Mouse (Mus musculus): ENCODE measurements around the gene Pnrc1. TPM values are rescaled to one million over a fixed set of nuclear protein-coding genes. Genes with fewer than 3 reads are reported as not detected.

Gene Pnrc1
- total and polyA plus RNA-seq, 2 experiments from 2014 or later = 61.8 to 90.0 TPM

DNA sequence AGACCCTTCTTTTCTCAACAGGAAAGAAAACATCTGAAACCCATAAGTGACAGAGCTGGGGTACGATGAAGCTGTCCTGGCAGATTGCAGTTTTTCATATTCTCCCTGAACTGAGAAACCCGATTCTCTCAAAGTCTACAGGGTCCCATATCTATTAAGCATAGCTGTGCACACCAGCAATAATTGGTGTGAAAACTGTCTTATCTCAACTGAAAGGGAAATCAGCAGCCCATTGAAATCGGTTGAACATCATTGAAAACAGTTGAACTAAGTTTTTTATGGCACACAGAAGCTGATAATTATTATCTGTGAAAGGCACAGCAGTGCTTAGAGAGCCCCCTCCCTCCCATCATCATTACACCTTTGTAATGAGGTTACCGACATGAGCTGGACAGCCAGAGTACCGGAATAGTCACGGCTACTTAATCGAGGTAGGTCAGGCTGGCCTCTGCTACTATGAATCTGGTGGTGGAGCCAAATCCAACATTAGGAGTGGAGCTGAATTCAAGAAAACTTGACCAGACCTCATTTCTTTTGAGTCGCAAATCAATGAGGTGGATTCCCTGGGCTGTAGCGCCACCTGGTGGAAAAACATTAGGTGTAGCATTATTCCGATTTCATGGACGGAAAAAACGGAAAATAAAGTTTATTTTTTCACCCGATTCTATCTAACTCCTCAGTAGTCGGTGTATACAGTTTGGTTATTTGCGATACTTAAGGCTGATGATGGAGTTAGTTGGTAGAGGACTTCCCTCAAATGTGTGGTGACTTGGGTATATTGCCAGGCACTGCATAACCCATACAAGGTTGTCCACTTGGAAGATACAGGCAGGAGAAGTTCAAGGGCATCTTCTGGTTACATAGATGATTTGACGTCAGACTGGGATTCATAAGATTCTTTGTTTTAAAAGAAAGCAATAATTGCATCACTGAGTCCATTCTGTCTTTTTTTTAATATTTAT lies 2.7 kb upstream of the Pnrc1 start:
- H3K4me2 ChIP-seq (ENCODE audit: low read depth, low read length) = peak overlapping the region; percentile 41
- no peak overlapping the region for H3K9ac ChIP-seq (replicated peaks; ENCODE audit: low read depth, low read length)
- WGBS = 15% methylated on average over 16 of the region's 16 CpGs
- H3K27me3 ChIP-seq (ENCODE audit: control insufficient read depth, insufficient read depth, low read length) = no peaks in the 10 kb centered on the region
- H3K27ac ChIP-seq (ENCODE audit: low read depth) = no peak overlapping the region
- no peaks in the 10 kb centered on the region for H3K4me1 ChIP-seq (ENCODE audit: control insufficient read depth, insufficient read depth)
- no peaks in the 10 kb centered on the region for H3K36me3 ChIP-seq (replicated peaks; ENCODE audit: control insufficient read depth, insufficient read depth, low read length)
- H3K9me3 ChIP-seq (replicated peaks; ENCODE audit: control insufficient read depth, low read length) = no peaks in the 10 kb centered on the region
- no peak for TF ChIP-seq EP300 (IDR thresholded peaks at IDR 0.05; ENCODE audit: low read depth)
- TF ChIP-seq CTCF (IDR thresholded peaks at IDR 0.05; ENCODE audit: low read depth) = peak; percentile 81
- H3K4me3 ChIP-seq (ENCODE audit: low read depth, low read length) = 0 out of 2 replicates have a peak overlapping the region, but pooled peaks have one; percentile 11
- DNase-seq (ENCODE audit: low spot score) (peak; percentile 60), ATAC-seq (ENCODE audit: insufficient read depth, low read depth) (no peak; the same call in 1 of the 2 replicates)

DNA sequence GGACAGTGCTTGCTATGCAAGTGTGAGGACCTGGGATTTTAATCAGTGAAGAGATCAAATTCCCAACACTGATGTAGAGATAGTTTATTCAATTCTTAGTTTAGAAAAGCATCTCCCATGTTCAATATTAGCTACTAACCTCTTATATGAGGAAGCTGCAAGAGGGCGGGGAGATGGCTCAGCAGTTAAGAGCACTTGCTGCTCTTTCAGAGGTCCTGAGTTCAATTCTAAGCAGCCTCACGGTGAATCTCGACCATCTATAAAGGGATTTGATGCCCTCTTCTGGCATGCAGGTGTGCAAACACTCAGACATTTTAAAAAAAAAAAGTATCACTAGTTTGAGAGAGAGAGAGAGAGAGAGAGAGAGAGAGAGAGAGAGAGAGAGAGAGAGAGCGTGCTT lies 915 bp upstream of the Pnrc1 start:
- TF ChIP-seq EP300 (IDR thresholded peaks at IDR 0.05; ENCODE audit: low read depth) = no peak
- peak; percentile 26 for TF ChIP-seq CTCF (IDR thresholded peaks at IDR 0.05; ENCODE audit: low read depth)
- no peaks in the 10 kb centered on the region for H3K4me1 ChIP-seq (ENCODE audit: control insufficient read depth, insufficient read depth)
- no peaks in the 10 kb centered on the region for H3K9me3 ChIP-seq (replicated peaks; ENCODE audit: control insufficient read depth, low read length)
- H3K36me3 ChIP-seq (replicated peaks; ENCODE audit: control insufficient read depth, insufficient read depth, low read length) = no peaks in the 10 kb centered on the region
- DNase-seq (ENCODE audit: low spot score) (no peak), ATAC-seq (ENCODE audit: insufficient read depth, low read depth) (no peak)
- no peak overlapping the region for H3K27ac ChIP-seq (ENCODE audit: low read depth)
- no peak overlapping the region for H3K9ac ChIP-seq (replicated peaks; ENCODE audit: low read depth, low read length)
- no peaks in the 10 kb centered on the region for H3K27me3 ChIP-seq (ENCODE audit: control insufficient read depth, insufficient read depth, low read length)
- H3K4me3 ChIP-seq (ENCODE audit: low read depth, low read length) = no peak overlapping the region
- 55% methylated on average over 4 of the region's 4 CpGs for WGBS
- no peak overlapping the region for H3K4me2 ChIP-seq (ENCODE audit: low read depth, low read length)

DNA sequence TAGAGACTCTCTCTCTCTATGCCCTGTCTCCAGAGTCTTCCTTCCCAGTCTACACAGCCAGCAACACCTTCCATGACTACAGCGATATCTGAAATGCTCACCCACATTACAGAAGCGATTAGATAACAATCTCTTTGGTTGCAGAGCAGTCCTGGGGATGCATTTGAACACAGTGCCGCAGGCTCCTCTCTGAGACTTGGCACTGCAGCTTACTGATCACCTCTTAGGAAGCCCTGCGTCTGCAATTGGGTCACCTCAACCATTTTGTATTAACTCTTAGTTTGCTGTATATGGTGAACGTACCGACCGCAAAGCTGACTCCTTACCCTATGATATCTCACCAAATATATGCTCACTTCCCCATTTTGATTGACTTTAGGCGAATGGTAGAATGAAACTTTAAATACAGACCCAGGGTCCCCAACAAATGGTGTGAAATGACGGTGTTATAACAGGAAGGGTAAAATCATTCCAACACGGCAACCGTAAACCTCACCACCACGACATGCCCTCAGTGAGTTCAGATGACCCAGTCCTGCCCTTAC lies 785 bp downstream of the Pnrc1 start:
- no peak for TF ChIP-seq CTCF (IDR thresholded peaks at IDR 0.05; ENCODE audit: low read depth)
- no peak for TF ChIP-seq EP300 (IDR thresholded peaks at IDR 0.05; ENCODE audit: low read depth)
- H3K4me1 ChIP-seq (ENCODE audit: control insufficient read depth, insufficient read depth) = no peaks in the 10 kb centered on the region
- no peak for DNase-seq (ENCODE audit: low spot score)
- no peak overlapping the region for H3K27ac ChIP-seq (ENCODE audit: low read depth)
- H3K9ac ChIP-seq (replicated peaks; ENCODE audit: low read depth, low read length) = no peak overlapping the region
- peak overlapping the region; percentile 28; the same call in 1 of the 2 replicates for H3K4me3 ChIP-seq (ENCODE audit: low read depth, low read length)
- no peak for ATAC-seq (ENCODE audit: insufficient read depth, low read depth)
- H3K4me2 ChIP-seq (ENCODE audit: low read depth, low read length) = 0 out of 2 replicates have a peak overlapping the region, but pooled peaks have one; percentile 39
- H3K36me3 ChIP-seq (replicated peaks; ENCODE audit: control insufficient read depth, insufficient read depth, low read length) = no peaks in the 10 kb centered on the region
- H3K27me3 ChIP-seq (ENCODE audit: control insufficient read depth, insufficient read depth, low read length) = no peaks in the 10 kb centered on the region
- 69% methylated on average over 12 of the region's 12 CpGs for WGBS
- H3K9me3 ChIP-seq (replicated peaks; ENCODE audit: control insufficient read depth, low read length) = no peaks in the 10 kb centered on the region

DNA sequence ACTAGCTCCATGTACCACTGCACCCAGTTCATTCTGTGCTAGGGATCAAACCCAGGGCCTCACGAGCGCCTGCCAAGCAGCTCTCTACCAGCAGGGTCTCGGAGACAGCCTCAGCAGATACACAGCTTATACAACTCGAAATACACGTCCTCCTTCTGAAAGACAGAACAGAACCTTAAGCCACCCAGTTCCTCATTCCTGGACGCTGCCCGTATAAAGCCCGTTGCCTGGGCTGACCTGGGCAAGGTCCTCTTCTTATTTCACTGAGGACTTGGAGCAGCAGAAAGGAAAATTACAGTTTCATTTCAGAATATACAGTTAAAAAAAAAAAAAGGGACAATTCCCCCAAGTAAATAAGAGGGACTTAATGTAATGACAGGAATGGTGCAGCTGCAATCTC lies 4.5 kb downstream of the Pnrc1 start:
- no peak overlapping the region for H3K4me3 ChIP-seq (ENCODE audit: low read depth, low read length)
- H3K9ac ChIP-seq (replicated peaks; ENCODE audit: low read depth, low read length) = no peak overlapping the region
- no peaks in the 10 kb centered on the region for H3K9me3 ChIP-seq (replicated peaks; ENCODE audit: control insufficient read depth, low read length)
- ATAC-seq (ENCODE audit: insufficient read depth, low read depth) (no peak), DNase-seq (ENCODE audit: low spot score) (no peak)
- no peak overlapping the region for H3K4me2 ChIP-seq (ENCODE audit: low read depth, low read length)
- 76% methylated on average over 8 of the region's 8 CpGs for WGBS
- no peaks in the 10 kb centered on the region for H3K36me3 ChIP-seq (replicated peaks; ENCODE audit: control insufficient read depth, insufficient read depth, low read length)
- no peaks in the 10 kb centered on the region for H3K4me1 ChIP-seq (ENCODE audit: control insufficient read depth, insufficient read depth)
- TF ChIP-seq EP300 (IDR thresholded peaks at IDR 0.05; ENCODE audit: low read depth) (no peak), CTCF (IDR thresholded peaks at IDR 0.05; ENCODE audit: low read depth) (no peak)
- H3K27ac ChIP-seq (ENCODE audit: low read depth) = no peak overlapping the region
- H3K27me3 ChIP-seq (ENCODE audit: control insufficient read depth, insufficient read depth, low read length) = no peaks in the 10 kb centered on the region

DNA sequence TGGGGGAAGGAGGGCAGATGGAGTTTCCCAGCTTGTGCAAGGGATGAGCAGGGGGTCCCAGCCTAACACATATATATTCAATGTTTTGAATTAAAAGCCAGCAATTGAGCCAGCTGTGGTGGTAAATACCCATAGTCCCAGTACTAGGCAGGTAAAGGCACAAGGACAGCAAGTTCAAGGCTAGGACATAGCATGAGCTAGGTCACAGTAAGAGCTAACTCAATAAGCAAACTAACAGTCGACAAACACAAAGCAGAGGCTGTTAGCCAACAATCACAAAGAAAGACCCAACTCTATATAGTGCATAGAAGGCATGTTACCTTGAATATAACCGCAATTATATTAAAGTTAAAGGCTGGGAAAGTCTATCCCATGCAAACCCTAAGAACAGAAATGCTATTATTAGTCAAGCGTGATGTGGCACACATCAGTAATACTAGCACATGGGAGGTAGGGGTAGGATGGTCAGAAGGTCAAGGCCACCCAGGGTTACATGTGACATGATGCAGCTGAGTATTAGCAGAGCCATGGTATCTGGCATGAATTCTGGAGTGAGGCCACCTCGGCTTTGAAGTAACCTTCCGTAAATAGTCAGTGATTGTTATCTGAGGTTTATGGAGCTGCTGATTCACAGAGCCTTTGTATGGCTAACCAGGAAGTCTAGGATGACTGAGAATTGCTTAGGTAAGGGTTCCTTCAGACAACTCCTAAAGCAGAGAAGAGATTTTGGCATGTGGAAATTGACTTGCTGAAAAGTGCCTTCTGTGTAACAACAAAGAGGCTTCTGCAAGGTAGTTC lies 5.7 kb downstream of the Pnrc1 start:
- 56% methylated on average over 5 of the region's 5 CpGs for WGBS
- H3K9me3 ChIP-seq (replicated peaks; ENCODE audit: control insufficient read depth, low read length) = no peaks in the 10 kb centered on the region
- TF ChIP-seq EP300 (IDR thresholded peaks at IDR 0.05; ENCODE audit: low read depth) = no peak
- TF ChIP-seq CTCF (IDR thresholded peaks at IDR 0.05; ENCODE audit: low read depth) = no peak

More for the DNA sequence above, 5.7 kb downstream of the Pnrc1 start:
- no peak overlapping the region for H3K4me3 ChIP-seq (ENCODE audit: low read depth, low read length)
- DNase-seq (ENCODE audit: low spot score) = no peak
- no peak overlapping the region for H3K9ac ChIP-seq (replicated peaks; ENCODE audit: low read depth, low read length)
- H3K4me1 ChIP-seq (ENCODE audit: control insufficient read depth, insufficient read depth) = no peaks in the 10 kb centered on the region
- no peak overlapping the region for H3K27ac ChIP-seq (ENCODE audit: low read depth)
- no peaks in the 10 kb centered on the region for H3K36me3 ChIP-seq (replicated peaks; ENCODE audit: control insufficient read depth, insufficient read depth, low read length)
- ATAC-seq (ENCODE audit: insufficient read depth, low read depth) = peak; percentile 44; the same call in 1 of the 2 replicates
- H3K4me2 ChIP-seq (ENCODE audit: low read depth, low read length) = no peak overlapping the region
- H3K27me3 ChIP-seq (ENCODE audit: control insufficient read depth, insufficient read depth, low read length) = no peaks in the 10 kb centered on the region
